Mouse (Mus musculus) thymus, postnatal 36 days (tissue): ENCODE results near the gene Mx1.

Experiments used
- DNase-seq, 2 experiments: peaks; one replicate each; pipeline ENCODE4 v3.0.0; 2022; ENCODE audit warnings: mixed read lengths in 2 of 2

The Mx1 gene

DNA sequence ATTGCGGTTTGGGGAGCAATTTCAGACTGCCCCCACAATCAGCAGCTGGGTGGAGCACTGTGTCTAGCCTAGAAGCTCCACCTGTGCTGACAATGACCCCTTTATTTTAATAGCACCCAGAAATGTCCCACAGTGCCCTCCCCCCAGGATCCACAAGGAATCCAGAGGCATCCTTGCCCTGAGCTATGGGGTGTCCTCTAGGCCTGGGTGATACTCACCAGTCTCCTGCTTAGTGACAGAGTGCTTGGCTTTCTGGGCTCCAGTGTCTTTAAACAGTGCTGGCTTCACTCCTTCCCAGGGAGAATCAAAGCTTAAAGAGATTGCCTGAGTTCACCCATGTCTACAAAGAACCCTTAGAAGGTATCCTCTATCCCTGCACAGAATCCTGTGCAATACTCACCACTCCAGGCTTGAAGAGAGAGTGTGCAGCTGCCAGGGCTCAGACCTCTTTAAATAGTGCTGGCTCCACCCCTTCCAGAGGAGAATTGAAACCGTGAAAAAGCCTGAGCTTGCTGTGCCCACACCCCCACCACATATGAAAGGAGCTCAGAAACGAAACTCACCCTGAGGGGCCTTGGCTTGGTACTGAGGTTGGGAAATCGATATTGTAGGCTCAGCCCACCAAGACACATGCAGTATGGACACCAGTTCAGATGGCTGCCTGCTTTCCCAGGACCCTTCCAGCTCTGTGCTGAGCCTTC is at the start of gene Mx1:
TSS of gene Mx1 (minus strand) at position 427 of the 701 bp plus-strand sequence.
- peak in 1 of 2 experiments; percentile 4 for DNase-seq

DNA sequence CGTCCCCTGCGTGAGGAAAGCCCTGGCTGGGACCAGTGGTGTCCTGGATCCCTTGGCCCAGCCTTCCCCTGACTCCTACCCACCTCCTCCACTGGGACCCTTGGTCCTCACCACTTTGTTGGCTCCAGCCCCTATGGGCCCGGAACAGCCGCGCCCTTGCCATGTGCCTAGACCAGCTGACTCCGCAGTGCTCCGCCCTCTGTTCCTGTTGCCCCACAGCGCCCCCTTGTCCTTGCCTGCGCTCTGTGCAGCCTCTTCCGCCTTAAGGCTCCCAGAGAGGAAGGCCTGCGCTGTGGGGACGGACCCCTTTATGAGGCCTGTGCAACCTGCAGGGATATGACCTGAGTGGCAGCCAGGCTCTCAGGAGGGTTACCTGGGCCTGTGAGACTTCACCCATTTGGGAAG is 49.6 kb upstream of the Mx1 start:
- peak in 1 of 2 experiments; percentile 11 for DNase-seq

DNA sequence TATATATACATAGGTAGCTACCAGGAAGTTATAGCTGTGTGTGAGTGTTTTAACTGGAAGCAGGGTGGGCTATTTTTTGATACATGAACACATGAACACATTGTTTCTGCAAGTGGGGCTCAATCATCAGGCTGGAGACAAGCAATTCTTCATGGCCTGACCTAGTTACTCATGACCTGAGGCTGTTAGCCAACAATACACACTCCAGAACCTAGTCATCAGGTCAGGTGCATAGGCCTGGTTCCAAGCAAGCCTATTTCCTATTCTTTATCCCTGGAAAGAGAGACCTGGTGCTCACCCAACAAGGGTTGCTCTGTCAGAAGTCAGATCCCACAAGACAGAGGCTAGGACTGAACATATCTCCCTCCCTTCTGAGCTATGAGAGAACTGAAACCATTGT is 48.8 kb upstream of the Mx1 start:
- no peak for DNase-seq

DNA sequence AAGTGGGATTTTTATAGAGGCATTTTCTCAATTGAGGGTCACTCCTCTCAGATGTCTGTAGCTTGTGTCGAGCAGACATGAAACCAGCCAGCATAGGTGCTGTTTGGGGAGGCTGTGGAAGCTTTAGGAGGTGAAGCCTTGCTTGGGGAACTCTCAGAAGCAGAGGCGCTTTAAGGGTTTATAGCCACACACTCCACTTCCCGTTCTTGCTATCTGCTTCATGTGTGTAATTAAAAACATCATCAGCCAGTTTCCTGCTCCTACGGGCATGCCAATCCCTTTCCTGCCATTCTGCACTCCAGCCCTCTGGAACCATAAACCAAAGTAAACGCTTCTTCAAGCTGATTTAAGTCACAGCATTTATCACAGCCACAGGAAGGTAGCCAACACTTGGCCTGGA is 48.1 kb upstream of the Mx1 start:
- no peak for DNase-seq

DNA sequence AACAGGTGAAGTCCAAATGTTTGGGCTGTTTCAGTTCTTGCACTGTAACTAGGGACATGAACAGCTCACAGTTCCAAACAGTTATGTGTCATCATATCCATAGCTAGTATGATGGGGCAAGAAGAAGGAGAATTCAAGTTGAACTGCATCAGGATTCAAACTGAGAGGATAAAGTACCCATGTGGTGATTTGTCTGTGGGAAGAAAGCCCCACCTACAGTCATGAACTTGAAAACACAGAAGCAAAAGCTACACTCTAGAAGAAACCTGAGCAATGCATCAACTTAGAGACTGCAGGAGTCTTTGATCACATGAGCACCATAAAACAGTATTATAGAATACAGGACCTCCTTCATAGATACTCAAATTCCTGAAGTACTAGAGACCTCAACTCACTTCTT is 45.1 kb upstream of the Mx1 start:
- DNase-seq: no peak

DNA sequence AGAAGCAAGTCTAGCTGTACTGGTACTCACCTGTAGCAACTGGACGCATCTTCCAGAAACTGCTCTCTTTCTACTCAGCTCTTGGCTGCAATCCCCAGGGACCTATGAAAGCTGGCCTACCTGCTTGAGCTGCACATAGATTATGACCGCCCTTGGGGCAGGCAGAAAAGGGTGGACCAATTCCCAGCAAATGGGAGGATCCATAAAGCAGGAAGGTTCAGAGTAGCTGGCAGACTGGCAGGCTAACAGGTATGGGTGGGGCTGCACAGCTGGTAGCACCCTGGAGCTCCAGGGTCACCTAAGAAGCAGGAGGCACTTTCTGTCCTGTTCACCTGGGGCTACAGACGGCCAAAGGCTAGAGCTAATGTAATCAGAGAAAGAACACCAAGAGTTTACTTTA is 42.1 kb upstream of the Mx1 start:
- no peak for DNase-seq

DNA sequence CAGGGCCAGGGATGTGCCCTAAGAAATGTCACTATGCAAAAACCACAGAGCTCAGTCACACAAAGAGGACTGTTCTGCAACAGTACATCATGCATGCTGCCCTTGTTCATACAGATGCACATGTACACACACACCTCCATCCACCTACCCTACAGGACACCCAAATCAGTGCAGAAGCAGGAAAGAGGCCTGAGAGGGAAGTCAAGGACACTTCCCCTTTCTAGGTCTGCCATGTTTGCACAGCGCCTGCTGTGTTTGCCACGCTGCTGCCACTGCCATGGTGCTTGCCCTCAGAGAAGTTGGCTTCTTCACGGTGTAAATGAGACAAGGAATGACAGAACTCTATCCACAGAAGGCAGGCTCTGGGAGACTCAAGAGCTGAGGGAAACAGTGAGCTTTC is 41.1 kb upstream of the Mx1 start:
- DNase-seq: no peak

DNA sequence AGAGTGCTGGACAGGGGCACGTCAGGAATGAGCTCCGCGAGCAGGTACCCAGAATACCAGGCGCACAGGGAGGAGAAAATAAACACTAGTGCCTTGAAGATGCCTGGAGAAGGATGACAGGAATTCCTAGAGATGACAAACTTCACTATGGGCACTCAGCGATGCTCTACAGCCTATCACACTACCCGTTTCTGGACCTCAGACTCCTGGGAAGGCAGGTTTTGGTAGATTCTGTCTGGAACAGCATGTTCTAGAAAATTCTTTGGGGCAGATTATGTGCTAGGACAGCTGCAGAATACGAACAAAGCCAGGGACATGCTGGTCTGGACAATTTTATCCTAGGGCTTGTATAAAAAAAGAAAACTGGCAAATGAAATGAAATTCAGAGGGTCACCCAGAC is 38.2 kb upstream of the Mx1 start:
- no peak for DNase-seq

DNA sequence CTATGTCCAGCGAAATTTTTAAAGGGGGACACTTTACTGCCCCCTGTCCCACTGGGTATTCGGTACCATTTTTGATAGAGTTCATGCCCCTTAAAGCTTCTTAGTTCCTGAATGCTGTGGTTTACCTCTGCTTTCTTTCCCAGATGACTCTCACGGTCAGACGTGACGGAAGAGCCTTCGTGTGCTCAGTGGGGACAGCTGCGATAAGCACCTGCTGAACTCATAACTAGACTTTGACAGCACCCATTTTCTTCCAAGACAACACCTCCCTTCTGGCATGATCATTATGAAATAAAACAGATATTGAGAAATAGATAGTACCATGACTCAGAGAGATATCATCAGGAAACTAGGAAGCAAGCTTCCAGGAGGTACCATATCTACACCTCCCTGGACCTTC is 36.7 kb upstream of the Mx1 start:
- DNase-seq: no peak

DNA sequence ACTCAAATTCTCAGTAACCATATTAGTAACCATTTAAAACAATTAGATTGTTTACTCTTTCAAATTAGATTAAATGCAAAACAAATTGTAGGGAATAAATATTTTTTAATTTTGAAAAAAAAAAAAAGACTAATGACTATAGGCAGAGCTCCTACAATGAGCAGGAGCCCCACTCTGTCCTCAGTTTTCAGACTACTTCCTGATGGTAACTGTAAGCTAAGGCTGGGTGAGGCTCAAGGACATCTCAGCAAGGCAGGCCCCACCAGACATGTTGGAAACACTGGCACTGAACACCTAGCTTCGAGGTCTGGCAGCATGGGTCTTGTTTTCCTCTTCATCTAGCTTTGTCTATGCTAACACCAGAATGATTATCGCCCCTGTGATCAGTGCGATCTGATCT is 35.4 kb upstream of the Mx1 start:
- no peak for DNase-seq

DNA sequence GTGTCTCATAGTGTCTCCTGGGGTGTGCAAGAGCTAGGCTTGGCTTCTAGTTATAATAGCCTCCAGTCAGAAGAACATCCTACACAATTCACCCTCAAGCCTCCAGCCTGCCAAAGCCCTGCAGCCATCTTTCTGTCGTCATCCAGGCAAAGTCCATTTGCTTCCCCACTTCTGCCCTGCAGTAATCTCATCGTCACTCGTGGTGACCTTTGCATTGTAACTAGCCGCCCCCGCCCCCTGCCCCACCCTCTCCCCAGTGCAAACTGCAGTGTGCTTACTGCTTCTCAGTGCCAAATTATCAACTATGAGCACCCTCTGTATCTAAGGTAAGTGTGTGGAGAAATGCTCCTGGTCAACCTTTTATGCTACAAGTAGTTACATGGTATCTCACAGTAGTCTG is 35.0 kb upstream of the Mx1 start:
- DNase-seq: no peak

DNA sequence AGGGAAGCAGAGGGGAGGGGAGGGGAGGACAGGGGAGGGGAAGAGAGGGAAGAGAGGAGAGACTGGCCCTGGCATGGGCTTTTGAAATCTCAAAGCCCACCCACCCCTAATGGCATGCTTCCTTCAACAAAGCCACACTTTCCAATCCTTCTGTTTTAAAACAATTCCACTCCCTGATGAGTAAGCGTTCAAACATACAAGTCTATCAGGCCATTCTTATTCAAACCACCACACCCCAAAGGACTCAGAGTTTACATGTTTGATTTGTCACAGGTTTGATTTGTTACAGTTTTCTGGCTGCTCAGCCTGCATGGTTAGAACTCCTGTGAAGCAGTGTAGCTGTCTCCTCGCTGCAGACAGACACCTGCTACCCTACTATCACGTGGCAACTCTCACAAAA is 33.3 kb upstream of the Mx1 start:
- no peak for DNase-seq

DNA sequence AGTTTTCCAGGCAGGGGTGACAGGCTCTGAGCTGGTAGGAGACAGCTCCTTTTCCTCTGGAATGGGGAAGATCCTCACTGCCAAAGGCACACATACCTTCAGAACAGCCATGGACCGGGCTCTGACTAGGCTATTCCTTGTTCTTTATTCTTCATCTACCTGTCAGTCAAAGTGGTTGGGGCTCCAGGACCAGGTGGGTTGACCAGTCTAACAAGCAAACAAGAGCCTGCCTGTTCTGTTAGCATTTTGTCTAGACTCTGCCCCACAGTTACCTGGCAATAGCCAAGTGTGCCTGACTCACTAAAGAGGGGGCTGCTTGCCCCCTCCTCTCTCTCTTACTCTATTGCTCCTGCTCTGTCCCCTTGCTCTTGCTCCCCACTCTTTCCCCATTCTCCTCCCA is 29.7 kb upstream of the Mx1 start:
- DNase-seq: no peak

DNA sequence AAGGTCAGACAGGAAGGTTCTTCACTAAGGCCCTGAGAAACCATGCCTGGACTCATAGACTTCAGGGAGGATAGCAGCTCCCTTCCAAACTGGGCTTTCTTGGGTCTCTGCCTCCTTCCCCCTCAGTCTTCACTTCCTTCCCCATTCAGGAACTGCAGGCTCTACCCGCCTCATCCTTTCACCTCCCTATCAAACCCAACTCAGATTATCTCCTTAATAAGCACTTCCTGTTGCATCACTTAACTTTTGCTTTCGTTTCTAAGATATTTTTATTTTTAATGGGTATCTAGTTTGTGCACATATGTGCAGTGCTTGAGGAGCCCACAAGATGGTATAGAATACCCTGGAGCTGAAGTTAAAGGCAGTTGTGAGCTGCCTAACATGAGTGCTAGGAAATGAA is 15.9 kb upstream of the Mx1 start:
- no peak for DNase-seq

DNA sequence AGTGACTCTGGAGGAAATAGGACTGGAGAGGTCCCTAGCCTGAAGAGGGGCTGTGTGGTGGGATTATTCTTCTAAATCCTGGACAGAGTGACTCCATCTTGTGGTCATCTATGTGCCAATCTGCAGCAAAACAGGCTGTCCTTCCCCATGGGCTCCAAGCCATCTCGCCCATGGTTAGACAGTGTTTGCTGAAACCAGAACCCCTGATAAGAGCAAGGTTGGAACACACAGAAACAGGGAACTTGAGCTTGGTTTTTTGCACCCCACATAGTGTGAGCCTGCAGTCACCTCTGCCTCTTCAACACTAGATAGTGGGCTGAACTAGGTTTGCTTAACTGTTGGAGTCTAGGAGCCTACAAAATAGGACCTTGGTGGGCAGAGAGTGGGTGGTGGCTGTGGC is 13.8 kb upstream of the Mx1 start:
- no peak for DNase-seq

DNA sequence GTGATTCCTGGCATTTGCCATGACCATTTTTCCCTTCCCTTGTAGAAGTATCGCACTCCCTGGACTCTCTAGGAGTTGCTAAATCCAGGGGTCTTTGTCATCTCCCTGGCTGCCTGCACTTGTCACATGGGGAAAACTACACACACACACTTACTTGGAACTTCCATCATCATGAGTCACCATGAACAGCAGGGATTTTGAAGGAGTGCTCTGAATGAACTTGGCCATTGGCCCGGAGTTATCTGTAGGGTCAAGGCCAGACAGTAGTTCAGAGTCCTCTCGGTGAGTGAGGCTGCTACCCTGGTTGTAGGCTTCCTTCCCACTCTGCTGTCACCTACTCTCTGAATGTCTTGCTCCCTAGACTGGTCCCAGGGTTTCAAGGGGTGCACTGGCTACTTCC is 12.9 kb upstream of the Mx1 start:
- DNase-seq: no peak

DNA sequence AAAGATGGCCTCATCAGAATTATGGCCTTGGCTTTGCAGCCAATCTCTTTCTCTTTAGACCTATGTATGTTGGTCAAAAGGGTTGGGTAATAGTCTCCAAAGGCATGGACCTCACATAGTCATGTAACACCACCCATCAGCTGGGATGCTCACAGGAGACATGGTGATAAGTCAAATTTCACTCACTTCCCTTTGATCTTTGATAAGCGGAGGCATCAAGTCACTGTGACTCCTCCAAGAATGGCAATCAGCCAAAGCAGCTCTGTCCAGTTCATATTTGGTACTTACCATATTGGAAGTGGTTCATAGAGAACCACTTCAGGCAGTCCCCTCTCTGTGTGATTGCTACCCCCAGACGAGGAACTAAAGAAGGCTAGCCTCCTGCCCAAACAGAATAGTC is 12.0 kb upstream of the Mx1 start:
- DNase-seq: no peak

DNA sequence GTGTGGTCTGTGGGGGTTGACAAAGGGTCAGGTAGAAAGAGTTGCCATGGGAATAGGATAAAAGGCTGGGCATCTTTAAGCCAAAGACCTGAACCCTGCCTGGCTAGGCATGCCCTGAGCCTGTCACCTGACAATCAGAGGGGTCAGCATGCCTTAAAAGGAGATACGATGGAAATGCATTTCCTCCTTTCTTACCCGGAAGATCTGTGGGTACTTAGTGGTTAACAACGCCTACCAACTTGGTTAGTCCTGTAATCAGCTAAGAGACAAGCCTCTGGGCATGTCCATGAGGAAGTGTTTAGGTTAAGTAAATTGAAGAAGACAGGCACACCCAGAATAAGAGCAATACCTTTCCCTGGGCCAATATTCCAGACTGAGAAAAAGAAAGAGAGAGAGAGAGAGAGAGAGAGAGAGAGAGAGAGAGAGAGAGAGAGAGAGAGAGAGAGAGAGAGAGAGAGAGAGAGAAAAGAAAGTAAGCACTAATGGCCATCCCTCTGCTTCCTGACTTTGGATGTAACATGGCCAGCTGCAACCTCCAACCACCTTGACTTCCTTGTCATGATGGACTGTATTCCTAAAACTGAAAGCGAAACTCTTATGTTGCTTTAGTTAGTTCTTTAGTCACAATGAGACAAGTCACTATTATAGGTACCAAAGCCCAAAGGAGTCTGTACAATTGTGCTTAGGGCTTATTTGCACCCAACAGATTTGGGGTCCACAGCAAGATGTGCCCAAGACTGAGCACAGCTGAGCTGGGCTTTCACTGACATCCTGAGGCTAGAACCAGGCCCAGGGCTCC is 5.5 kb upstream of the Mx1 start:
- DNase-seq: no peak

DNA sequence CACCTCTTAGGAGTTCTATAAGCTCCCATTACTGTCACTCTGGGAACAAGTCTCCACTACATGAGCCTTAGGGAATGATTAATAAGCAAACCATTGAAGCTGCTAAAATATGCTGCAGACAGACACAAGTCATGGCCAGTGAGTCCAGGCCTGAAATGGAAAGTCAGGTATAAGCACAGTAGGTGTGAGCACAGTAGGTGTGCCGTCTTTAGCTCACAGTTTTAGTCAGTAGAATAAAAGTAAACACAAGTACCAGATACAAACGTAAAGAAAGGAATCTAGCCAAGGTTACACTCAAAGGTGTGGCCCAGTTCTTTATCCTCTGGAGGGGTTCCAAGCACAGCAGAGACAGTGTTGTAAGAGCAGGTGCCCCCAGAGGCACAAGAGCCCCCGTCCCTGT is 4.8 kb upstream of the Mx1 start:
- DNase-seq: no peak

DNA sequence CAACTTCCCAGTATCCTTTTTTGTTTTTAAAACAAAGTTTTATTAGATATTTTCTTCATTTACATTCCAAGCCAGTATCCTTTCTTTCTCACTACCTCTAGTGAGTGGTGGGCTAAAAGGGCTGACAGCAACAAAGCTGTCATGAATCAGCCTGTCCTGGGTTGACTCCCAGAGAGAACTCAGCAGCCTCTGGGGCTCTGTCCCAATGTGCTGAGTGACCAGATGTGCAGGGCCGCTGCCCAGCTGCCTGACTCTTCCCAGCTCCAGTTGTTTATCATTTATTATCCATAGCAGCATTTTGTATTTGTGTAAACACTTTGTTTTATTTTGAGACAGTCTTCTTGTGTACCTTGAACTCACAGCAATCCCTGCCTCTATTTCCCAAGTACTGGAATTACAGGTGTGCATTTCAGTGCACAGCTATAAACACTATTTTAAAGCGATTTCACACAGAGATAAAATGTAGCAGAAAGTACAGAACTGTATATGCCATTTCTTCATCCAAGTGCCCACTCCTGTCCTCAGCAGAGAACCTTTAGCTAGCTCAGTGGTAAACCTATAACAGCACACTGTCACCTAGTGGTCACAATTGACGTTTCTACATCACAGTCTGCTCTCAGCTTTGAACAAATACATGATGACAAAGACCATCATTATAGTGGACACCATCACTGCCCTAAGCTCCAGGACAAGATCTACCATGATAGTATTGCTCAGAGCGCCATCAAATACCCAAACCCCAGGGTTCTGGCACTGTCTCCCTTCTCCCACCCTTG is 3.7 kb upstream of the Mx1 start:
- no peak for DNase-seq

DNA sequence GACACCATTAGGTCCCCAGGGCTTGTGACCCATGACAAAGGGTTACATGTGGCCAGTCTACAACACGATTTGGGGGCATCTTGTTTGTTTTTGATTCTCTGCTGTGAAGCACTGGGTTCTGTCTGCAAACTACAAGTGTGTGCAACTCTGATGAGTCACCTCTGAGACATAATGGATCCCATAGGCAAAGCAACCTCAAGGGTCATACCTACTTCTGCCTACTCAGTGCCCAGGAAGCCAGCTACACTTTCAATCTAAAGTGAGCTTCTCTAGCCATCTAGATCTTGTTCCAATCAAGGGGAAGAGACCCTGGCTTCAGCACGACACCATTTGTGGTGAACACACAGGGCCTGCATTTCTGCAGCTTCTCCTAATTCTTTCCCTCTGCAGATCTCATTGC is 1.4 kb downstream of the Mx1 start:
- DNase-seq: no peak

DNA sequence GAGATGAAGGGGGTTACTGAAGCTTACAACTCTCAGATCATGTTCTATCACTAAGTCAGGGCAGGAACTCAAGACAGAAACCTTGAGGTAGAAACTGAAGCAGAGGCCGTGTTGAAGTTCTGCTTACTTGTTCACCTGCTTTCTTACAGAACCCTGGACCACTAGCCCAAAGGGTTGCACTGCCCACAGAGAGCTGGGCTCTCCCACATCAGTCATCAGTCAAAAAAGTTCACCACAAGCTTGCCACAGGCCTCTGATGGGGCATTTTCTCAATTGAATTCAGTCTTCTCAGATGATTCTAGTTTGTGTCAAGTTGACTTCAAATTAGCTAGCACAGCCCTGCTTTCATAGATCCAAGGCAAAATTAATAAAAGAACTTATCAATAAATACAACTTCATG is 2.9 kb downstream of the Mx1 start:
- DNase-seq: no peak

DNA sequence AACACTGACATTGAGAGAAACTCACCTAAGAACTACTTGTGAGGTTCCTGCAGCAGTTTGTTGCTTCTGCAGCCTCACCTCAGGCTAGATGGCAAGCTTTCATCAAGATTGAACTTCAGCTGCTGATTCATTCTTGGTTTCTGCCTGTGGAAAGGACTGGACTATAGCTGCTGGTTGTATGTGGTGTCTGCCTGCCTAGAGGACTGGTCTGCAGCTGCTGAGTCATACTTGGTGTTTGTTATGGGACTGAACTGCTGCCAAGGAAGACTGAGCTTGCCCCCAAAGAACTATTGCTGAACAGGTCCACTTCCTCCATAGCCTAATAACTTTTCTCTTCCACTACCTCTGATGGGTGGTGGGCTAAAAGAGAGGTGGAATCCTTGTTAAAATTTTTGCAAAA is 15.3 kb downstream of the Mx1 start:
- no peak for DNase-seq

DNA sequence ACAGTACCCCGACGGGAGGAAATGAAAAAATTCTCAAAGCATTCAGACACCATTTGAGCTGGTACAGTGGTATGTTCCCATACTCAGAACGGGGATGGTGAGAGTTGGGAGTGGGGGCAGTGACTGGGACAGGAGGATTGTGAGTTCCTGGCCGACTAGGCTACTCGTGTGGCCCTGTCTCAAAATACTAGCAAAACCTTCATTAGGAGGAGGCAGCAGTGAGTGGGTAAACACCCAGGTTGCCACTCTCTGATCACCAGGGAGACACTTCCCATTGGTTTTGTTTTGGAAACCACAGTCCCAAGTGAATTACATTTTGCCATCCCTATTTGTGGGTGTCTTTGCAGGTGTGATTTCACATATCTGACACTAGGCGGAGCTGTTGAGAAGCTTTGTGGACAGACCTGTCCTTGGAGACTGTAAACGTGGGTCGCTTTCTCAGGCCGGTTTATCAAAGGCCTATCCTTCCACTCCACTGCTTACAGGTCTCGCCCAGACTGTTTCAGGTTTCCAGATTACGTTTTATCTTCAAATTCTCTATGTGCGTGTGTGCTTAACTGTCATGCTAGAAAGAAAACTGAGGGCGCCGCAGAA is 18.9 kb downstream of the Mx1 start:
- DNase-seq: no peak
